Mouse (Mus musculus) testis, adult 2 months (tissue): Measurements from ENCODE around the gene Neurod1. TPM values are rescaled to one million over a fixed set of nuclear protein-coding genes. Genes with fewer than 3 reads are reported as not detected.

Experiments used
- H3K27ac ChIP-seq: fragments of 200-500 bp; 2 replicates; pipeline ENCODE4 v1.5.1; 2012; ENCODE audit warnings: low read depth, low read length; ENCODE audit not compliant: control insufficient read depth, insufficient read depth
- H3K27me3 ChIP-seq: fragments of 200-500 bp; 2 replicates; pipeline ENCODE4 v1.6.1; 2012; ENCODE audit warnings: mild to moderate bottlenecking, low read length, moderate library complexity; ENCODE audit not compliant: control insufficient read depth, insufficient read depth
- H3K36me3 ChIP-seq: fragments of 200-500 bp; 2 replicates; pipeline ENCODE4 v1.6.1; 2012; ENCODE audit warnings: mild to moderate bottlenecking, low read length; ENCODE audit not compliant: control insufficient read depth, insufficient read depth
- H3K4me1 ChIP-seq: fragments of 200-500 bp; 2 replicates; pipeline ENCODE4 v1.6.1; 2012; ENCODE audit warnings: low read length; ENCODE audit not compliant: control insufficient read depth, insufficient read depth
- H3K4me3 ChIP-seq: fragments of 200-500 bp; 2 replicates; pipeline ENCODE4 v1.5.1; 2012; ENCODE audit warnings: low read depth, mild to moderate bottlenecking, low read length, moderate library complexity, mixed read lengths; ENCODE audit not compliant: control insufficient read depth
- CTCF ChIP-seq: fragments of 200-500 bp; IDR thresholded peaks from 2 replicates; pipeline ENCODE4 v1.5.1; 2012; ENCODE audit warnings: low read depth, mild to moderate bottlenecking, inconsistent platforms, low read length, moderate library complexity; ENCODE audit not compliant: control insufficient read depth, insufficient read depth, insufficient replicate concordance
- POLR2A ChIP-seq: fragments of 200-500 bp; IDR thresholded peaks from 2 replicates; pipeline ENCODE4 v1.6.1; 2012; ENCODE audit warnings: low read depth, mild to moderate bottlenecking, inconsistent platforms, low read length, moderate library complexity; ENCODE audit not compliant: control insufficient read depth
- polyA plus RNA-seq: library from polyadenylated mRNA; depleted of rRNA; stranded (reverse); fragments of >200 nt; gene quantifications from 2 replicates; pipeline ENCODE4 v1.2.3, GENCODE M21; 2012

The Neurod1 gene
- polyA plus RNA-seq, 1 experiment = not detected

DNA sequence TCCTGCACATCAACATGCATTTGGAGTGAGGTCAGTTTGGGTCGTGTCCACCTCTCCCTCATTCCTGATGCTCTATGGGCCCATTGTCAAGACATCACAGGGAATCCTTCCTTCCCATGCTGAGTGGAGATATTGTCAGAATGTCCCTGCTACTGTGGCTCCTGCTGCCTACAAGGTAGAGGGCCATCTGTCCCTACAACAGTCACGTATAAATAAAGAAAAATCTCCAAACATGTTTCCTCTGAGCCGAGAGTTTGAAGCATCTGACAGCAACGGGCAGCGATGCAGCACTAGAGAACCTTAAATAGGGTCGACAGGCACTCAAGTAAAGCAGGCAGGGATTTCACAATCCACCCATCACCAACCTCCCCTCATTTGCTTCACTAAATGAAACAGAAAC, 13.6 kb downstream of the Neurod1 start:
- H3K4me3 ChIP-seq = no peak overlapping the region
- H3K27ac ChIP-seq = no peak overlapping the region
- H3K27me3 ChIP-seq = no peaks in the 10 kb centered on the region
- H3K36me3 ChIP-seq = no peaks in the 10 kb centered on the region
- H3K4me1 ChIP-seq = no peaks in the 10 kb centered on the region
- TF ChIP-seq CTCF (no peak), POLR2A (no peak)

DNA sequence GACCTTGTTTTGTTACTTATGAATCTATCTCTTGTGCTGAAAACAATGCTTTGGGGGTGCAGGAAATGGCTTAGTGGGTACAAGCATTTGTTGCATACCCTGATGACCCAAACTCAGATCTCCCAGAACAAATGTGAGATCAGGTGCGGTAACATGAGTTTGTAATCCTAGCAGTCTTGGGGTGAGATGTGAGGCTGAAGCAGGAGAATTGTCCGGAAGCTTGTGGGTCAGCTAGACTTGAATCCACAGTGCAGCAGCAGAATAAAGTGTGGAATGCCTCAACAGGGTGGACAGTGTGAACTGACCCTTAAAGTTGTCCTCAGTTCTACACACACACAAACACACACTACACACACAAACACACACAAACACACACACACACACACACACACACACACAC, 14.3 kb downstream of the Neurod1 start:
- H3K27ac ChIP-seq = no peak overlapping the region
- TF ChIP-seq POLR2A (no peak), CTCF (no peak)
- no peaks in the 10 kb centered on the region for H3K4me1 ChIP-seq
- H3K4me3 ChIP-seq = no peak overlapping the region
- no peaks in the 10 kb centered on the region for H3K36me3 ChIP-seq
- H3K27me3 ChIP-seq = no peaks in the 10 kb centered on the region

DNA sequence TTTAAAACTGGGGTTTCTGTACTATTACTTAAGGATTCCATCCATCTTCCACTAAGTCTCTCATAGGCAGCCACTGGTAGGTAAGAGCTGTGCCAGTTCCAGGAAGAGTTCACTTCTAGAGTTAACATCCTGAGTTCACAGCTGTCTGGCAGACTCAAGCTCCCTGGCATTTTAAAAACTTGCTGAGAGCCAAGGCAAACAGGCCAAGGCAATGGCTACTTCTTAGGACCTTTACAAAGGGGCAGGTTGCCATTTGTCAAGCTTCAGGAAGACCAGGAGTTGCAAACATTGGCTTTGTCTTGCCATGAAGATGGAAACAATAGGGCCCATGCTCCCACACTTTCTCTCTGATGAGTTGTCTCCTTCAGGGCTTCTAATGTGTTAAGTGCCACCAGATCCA, 26.5 kb downstream of the Neurod1 start:
- TF ChIP-seq POLR2A (no peak), CTCF (no peak)
- no peak overlapping the region for H3K4me3 ChIP-seq
- peaks cover 6% of the 10 kb centered on the region for H3K4me1 ChIP-seq

DNA sequence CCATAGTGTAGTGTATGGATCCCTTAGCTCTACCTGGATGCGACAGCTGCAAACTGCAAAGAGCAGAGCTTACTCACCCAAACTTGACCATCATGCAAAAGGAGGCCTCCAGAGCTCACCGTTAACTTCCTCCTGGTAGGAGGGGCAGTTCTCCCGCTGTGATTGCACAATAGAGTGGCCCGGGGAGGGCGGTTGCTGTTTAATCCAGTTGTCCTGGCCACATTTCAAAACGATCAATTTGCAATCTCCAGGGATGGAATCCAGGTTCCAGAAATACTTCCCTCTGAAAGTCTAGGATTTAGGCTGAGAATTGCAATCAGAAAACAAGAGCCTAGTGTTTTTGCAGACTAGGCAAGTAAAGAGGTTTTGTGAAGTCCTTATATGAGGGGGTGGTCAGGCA, 26.9 kb downstream of the Neurod1 start:
- H3K36me3 ChIP-seq = no peaks in the 10 kb centered on the region
- H3K27ac ChIP-seq = no peak overlapping the region
- H3K4me3 ChIP-seq = no peak overlapping the region
- peaks cover 6% of the 10 kb centered on the region for H3K4me1 ChIP-seq
- TF ChIP-seq CTCF (no peak), POLR2A (no peak)
- no peaks in the 10 kb centered on the region for H3K27me3 ChIP-seq

More for the DNA sequence above, 26.5 kb downstream of the Neurod1 start:
- Histone ChIP-seq H3K36me3 (no peaks in the 10 kb centered on the region), H3K27me3 (no peaks in the 10 kb centered on the region), H3K27ac (no peak overlapping the region)

DNA sequence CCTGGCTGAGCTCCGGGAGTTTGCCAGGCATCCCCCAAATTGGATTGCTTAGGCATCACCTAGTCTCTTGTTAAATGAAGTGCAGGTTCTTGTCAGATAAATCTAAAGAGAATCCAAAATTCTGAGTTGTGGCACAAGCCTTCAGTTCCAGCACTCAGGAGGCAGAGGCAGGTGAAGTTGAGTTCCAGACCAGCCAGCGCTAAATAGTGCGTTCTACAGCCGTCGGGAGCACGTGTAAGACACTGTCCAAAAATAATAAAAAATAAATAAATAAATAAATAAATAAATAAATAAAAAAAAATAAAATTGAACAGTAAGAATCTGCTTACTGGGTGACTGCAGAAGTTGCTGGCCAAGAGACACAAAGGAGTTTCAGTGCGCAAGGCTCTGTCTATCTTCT, 27.4 kb downstream of the Neurod1 start:
- no peak overlapping the region for H3K27ac ChIP-seq
- TF ChIP-seq CTCF (no peak), POLR2A (no peak)
- no peaks in the 10 kb centered on the region for H3K27me3 ChIP-seq
- peaks cover 6% of the 10 kb centered on the region for H3K4me1 ChIP-seq
- no peaks in the 10 kb centered on the region for H3K36me3 ChIP-seq
- H3K4me3 ChIP-seq = no peak overlapping the region; the same call in 1 of the 2 replicates

DNA sequence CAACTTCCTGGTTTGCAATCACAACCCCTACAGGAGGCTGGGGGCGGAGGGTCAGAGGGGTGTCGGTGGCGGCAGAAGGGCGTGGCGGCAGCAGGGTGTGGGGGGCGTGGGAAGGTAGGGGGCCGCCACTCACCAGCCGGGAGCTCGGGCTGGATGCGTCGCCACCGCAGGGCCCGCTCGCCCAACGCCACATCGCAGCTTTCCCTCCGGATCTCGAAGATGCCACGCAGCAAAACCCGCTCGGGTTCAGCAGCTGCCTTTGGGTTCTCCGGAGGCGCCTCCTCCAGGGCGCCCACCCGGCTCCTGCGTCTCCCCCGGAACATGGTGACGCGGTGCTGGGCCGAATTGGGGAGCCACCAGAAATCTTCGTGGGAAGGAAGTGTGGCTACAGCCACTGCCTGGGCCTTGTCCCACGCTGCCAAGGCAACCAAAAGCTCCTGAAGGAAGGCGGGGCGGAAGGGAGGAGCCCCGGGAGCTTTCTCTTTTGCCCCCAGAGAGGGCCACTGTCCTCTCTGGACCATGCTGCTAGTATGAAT, 27.9 kb downstream of the Neurod1 start:
- peak overlapping the region; percentile 45; the same call in 1 of the 2 replicates for H3K4me3 ChIP-seq
- H3K27me3 ChIP-seq = no peaks in the 10 kb centered on the region
- no peak overlapping the region for H3K27ac ChIP-seq
- peaks cover 6% of the 10 kb centered on the region for H3K4me1 ChIP-seq
- no peaks in the 10 kb centered on the region for H3K36me3 ChIP-seq
- TF ChIP-seq POLR2A (no peak), CTCF (no peak)

DNA sequence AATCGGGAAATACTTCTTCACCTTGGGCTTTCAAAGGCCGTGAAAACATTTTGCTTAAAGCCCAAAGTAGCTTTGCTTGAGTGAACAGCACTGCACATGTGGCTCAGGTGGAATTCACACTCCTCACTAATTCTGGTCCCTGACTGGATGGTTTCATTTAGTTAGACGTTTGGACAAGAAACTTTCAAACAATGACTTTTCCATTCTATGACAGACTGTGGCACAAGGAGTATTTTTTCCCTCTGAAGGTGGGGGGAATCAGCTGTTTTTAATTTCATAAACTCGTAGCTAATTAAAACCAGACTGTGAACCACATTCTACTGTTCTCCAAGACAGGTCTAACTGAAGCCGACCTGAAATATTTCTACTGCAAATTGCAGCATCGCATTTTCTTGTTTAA, 28.5 kb downstream of the Neurod1 start:
- Histone ChIP-seq H3K27ac (no peak overlapping the region), H3K36me3 (no peaks in the 10 kb centered on the region), H3K4me3 (no peak overlapping the region), H3K4me1 (peaks cover 6% of the 10 kb centered on the region), H3K27me3 (no peaks in the 10 kb centered on the region)
- TF ChIP-seq POLR2A (no peak), CTCF (no peak)

DNA sequence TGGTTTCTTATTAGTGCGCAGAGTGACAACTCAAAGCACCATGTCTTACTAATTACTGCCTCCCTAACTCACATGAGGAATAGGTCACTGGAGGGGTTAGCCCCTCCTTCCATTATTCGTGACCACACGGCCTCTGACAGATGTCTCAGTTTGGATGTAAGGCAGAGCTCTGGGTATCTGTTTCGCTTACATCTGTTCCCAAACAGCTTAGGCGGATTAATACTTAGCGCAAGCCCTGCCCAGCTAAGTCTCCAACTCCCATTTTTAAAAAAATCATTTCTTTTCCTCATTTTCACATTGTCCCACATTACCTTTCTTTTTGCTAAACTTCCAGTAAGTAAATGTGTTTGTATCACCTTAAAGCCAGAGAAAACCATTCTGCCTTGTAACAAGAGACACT, 34.9 kb downstream of the Neurod1 start:
- no peak overlapping the region for H3K27ac ChIP-seq
- H3K4me3 ChIP-seq = no peak overlapping the region
- no peaks in the 10 kb centered on the region for H3K4me1 ChIP-seq
- H3K36me3 ChIP-seq = no peaks in the 10 kb centered on the region
- H3K27me3 ChIP-seq = no peaks in the 10 kb centered on the region
- TF ChIP-seq CTCF = no peak
- TF ChIP-seq POLR2A = no peak
